Mouse (Mus musculus) cortical plate, adult 2 months (tissue): ENCODE measurements at regions not wholly inside any gene's neighbourhood (a gene's known extent, or its start where the extent isn't known, plus 50 kb on each side); places are given as distances from the start of the nearest gene placed in this dataset.

Experiments used
- CTCF ChIP-seq: fragments of 200-500 bp; IDR thresholded peaks from 2 replicates; pipeline ENCODE4 v1.5.1; 2011; ENCODE audit warnings: mild to moderate bottlenecking, control low read depth, low read length; ENCODE audit not compliant: insufficient read depth; ENCODE audit errors: extremely low read depth
- POLR2A ChIP-seq: fragments of 200-500 bp; IDR thresholded peaks from 2 replicates; pipeline ENCODE4 v1.6.1; 2011; ENCODE audit warnings: mild to moderate bottlenecking, low read length, control low read depth; ENCODE audit not compliant: insufficient read depth; ENCODE audit errors: extremely low read depth

DNA sequence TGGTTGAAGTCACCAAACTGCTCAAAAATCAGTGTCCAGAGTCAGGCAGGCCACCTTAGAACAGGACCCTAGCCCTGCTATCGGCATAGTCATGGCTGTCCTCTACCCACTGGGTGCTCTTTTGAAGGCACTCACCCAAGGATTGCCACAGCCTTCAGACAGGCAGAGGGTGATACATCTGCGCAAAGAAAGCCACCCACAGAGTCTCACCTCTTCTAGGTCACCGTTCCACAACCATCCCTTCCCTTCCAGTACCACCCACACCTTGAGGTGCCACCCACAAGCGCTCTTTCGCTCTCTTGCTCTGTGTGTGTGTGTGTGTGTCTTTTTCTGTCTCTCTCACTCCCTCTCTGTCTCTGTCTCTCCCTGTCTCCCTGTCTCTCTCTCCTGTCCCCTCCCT, 176.5 kb upstream of the Lpp start:
- no peak for TF ChIP-seq CTCF
- TF ChIP-seq POLR2A = no peak
